Mouse (Mus musculus): Measurements from ENCODE around the gene Vars2.
A peak's percentile ranks its signal among the peaks of the same experiment; 100 is the strongest.

Vars2 gene

DNA sequence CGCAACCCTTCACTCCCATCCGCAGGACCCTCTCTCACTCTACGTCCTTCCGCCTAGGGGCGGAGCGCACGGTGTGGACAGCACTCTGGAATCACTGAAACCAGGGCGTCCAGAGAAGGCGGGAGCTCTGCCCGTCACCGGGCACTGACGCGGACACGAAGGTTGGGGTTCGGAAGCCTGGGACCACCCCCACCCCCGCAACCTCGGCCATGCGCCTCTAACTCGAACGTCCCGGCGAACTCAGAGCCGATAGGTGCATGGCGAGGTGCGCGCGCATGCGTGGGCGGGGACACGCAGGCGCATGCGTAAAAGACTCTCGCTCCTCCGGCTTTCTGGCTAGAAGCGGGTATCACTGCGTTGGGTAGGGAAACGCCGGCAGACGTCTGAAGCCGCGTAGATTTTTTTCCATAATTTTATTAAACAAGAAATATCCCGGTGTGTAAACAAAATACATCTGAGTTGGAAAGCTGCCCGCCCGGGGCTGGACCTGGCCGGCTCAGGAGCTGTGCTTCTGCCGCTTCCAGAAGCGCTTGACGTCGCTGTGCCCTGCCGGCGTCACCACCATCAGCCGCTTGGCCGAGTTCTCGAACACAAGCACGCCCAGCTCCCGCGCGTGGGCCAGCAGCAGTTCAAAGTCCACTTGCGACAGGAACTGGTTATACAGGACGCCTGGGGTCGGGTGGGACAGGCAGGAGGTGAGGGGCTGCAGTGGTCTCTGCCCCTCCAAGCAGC is at the start of gene Vars2:
Gene Vars2, minus strand, starts transcription at position 259 of the 732 bp plus-strand sequence.
- peak; percentile 96 for DNase-seq (ENCODE audit: low spot score)

- no peak for DNase-seq (ENCODE audit: low spot score)
Observed at GRCm38 (mm10) chr17:35717080-35717479, 49.7 kb upstream of the Vars2 start.

GRCm38 (mm10) chr17:35716114-35716513 is 48.7 kb upstream of the Vars2 start:
- no peak for DNase-seq (ENCODE audit: low spot score)

DNA sequence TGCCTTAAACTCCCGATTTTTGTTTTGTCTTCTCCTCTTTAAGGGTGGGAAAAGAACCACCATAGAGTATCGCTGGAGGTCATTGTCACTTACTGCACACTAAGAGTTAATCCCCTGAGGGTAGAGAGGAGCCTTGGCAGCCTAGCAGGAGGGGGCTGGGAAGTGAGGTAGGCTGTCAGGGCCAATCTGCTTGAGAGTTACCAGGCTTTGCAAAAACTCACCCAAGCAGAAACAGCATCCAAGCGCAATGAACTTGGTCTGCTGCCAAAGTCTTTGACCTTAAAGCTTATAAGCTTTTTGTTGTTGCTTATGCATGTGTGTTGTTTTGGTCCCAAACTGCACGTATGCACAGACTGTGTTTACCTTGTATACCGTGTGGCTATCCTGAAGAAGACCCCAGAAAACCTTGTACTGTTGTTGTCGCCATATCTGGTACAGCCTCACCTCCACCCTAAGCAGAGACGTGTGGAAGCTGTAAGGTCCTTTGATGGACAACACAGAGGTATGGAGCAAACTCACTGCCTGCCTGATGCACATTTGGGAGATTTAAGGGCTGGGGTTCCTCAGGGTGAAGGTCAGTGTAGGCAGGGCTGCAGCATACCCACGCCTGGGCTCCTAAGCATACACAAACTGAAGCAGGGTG is 43.4 kb upstream of the Vars2 start:
- no peak for DNase-seq (ENCODE audit: low spot score)

DNA sequence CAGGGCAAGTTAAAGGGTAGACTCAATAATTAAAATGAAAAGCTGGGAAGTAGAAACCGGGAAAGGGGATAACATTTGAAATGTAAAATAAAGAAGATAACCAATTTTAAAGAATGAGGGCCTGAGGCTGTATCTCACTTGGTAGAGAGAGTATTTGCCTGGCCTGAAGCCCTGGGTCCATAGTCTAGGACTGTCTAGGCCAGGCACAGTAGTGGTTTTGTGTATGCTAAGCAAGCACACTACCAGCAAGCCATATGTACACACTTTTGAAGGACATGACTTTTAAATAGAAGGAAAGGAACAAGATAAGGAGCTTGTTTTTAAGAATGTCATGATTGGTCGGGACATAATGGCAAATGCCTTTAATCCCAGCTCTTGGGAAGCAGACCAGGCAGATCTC is 41.2 kb upstream of the Vars2 start:
- DNase-seq (ENCODE audit: low spot score), result no peak

DNA sequence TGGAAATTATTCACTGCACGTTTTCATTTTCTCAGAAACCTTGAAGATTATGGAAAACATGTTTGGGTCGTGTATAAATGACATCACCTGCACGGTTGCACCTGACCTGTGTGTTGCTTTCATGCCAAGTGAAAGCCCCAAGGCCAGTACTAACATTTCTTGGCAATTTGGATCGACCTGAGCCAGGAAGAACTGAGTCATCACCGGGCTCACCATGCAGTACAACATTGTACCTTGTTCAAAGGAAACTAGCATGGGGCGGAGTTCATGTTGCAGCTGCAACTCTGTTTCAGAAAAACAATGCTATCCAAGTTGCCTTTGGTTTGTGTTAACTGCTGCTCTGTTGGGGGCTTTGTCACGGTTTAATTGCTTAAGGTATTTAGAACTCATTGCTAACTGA is 40.5 kb upstream of the Vars2 start:
- DNase-seq (ENCODE audit: low spot score), result peak; percentile 48

DNA sequence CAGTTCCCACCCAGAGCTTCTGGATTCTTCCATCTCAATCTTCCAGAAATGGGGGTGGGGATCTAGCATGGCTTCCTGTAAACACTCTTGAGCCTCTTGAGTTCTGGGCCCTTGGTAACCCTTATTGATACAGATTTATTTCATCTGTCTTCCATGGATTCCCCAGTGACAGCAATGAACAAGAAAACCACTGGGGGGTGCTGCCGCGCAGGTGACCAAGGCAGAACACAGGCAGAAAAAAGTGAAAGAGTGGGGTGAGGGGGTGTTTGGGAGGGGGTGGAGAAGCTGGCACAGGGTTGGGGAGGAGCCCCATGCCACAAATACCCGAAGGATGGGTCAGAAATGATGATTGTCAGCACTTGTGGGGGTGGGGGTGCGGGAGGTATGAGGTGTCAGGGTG is 38.4 kb upstream of the Vars2 start:
- peak; percentile 52 for DNase-seq (ENCODE audit: low spot score)

DNA sequence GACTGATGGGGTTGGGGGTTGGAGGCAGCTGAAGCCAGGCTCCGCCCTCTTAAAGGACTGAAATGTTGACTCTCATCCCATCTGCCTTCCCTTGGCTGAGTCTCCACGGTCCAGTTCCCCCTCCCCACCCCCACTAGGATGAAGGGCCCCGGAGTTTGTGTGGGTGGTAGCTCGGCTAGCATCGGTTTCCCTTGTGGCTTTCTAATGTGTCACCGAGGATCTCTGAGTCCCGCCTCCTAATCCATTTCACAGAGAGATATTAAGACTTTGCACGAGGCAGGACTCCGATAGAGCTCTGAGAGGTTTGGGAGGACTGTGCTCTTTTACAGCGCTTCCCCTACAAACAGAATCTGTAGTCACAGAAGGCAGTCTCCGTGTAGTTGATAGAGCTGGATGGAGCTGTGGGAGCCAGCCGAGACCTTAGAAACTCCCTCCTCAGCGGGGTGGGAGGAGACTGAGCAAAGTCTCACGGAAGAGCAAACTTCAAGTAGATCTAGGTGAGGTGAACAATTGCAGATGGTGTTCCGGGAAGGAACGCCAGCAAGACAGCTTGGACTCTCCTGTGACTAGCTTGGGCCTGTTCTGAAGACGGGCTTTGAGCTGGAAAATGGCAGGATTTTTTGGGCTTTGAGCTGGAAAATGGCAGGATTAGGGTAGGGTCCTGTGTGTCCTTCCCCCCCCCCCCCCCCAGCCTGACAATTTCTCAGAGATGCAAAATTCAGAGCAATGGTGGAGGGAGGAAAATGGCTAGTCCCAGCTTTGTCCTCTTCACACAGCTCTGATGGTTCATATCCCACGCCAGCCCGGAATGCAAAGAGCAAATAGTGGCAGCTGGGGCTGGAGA is 37.5 kb upstream of the Vars2 start, which contains the start of gene Ddr1:
Gene Ddr1, minus strand, starts transcription at position 1 of the 844 bp plus-strand sequence.
- peak; percentile 65 for DNase-seq (ENCODE audit: low spot score)

GRCm38 (mm10) chr17:35703751-35704271 is 36.4 kb upstream of the Vars2 start:
- DNase-seq (ENCODE audit: low spot score), result no peak

GRCm38 (mm10) chr17:35703065-35703464 is 35.7 kb upstream of the Vars2 start:
- no peak for DNase-seq (ENCODE audit: low spot score)

DNA sequence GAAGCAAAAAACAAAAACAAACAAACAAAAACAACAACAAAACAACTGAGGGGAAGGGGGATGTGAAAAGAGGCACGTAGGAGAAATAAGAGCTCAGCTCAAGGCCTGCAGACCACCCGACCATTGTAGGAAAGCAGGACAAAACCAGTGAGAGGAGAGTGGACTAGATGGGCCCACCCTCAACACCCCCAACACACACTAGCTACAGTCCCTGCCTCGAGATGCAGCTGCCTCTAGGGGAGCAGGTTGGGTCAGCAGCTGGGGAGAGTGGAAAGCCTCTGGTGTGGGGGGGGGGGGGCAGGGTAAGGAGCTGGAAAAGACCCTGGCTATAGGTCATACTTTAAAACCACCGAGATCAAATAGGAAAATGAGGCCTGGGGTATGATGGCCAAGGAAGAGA is 35.2 kb upstream of the Vars2 start:
- DNase-seq (ENCODE audit: low spot score), result no peak

DNA sequence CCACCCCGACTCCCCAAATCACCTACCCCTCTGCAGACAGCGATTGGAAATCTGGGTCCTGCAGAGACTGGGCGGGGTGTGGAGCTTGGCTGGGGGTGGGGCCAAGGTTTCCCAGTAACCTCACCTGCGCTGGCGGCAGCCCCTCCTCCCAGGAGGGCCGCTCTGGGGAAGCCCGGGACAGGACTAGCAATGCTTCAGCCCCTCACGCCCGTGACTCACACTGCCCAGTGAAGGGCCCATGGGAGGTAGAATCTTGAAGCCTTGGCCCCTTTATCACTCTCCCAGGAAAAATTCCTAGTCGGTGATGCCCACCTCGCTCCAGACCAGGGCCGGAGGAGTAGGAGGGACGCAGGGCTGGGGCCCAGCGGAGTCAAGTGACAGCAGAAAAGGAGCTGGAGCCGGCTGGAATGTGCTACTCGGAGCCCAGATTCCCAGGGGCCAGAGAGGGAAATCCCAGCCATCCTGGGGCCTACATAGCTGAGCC is 34.6 kb upstream of the Vars2 start:
- DNase-seq (ENCODE audit: low spot score), result no peak

DNA sequence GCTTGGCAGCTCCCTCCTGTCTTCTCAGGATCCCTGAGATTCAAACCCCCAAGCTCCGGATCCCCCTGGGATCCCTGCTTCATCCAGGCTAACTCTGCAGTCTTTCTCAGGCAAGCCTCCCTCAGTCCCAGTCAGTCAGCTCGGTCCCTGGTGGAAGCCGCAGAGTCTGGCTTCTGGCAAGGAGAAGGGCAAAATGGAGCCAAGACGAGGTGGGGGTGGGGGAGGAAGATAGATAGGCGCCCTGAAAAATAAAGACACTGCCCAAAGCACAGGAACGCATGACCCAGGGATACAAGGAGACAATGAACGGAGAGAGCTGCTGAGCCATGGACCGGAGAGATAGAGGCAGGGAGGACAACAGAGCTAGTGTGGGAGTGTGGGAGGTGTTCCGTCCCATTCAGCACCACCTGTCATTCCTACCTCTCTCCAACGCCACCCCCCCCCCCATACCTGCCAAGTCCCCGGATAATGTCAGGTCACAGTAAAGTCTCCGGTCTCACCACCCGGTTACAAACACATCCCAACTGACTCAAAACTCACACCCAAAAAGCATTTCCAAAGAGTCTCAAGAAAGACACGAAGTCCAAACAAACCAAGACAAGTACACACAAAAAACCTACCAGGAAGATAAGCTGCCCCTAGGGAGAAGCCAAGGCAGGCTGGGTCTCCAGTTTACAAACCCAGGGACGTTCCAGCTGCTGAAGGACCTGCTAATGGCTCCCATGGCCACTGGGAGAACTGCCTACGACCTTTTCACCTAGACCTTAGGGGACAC is 34.0 kb upstream of the Vars2 start:
- DNase-seq (ENCODE audit: low spot score), result no peak

DNA sequence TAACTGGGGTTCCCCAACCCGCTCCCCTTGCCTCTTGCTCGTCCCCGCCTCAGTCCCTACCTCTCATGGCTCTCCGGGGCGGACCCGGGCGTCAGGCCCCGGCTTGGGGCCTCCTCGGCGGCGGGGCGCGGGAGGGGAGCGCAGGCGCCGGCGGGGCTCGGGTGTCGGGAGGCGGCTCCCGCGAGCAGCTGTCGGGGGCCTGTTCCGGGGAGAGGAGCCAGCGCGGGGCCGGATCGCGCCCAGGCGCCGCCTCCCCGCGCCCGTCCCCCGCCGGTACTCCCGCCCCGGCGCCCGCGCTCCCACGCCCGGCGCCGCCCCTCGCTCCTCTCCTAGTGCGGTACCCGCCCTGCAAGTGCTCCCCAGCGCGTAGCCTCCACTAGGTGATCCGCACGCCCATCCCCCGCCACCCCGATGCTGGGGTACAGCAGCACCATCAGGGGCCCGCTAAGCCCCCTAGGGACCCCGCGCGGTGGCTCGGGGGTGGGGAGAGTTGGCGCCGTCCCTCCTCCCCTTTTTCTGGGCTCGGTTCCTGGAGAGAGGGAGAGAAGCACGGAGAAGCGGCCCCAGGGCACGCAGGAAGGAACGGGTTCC is 33.1 kb upstream of the Vars2 start:
- peak; percentile 58 for DNase-seq (ENCODE audit: low spot score)

- peak; percentile 18 for DNase-seq (ENCODE audit: low spot score)
Observed at GRCm38 (mm10) chr17:35699919-35700318, 32.5 kb upstream of the Vars2 start.

GRCm38 (mm10) chr17:35698501-35698883 is 31.1 kb upstream of the Vars2 start:
- DNase-seq (ENCODE audit: low spot score), result no peak

- DNase-seq (ENCODE audit: low spot score), result no peak
Observed at GRCm38 (mm10) chr17:35697759-35698500, 30.5 kb upstream of the Vars2 start.

DNA sequence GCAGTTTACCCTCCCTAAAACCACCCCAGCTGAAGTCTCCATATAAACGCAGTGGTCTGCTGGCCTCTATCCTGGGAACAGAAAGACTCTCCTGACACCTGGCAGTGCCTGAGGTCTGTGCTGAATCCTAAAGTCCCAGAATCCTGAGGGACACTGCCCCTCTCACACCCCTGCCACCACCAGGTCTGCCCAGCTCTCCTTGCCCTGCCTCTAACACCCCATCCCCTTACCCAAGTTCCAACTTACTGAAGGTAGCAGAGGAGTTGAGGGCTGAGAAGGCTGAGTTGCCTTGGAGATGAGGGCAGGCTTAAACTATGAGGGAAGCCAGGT is 30.0 kb upstream of the Vars2 start:
- DNase-seq (ENCODE audit: low spot score), result no peak

- no peak for DNase-seq (ENCODE audit: low spot score)
Observed at GRCm38 (mm10) chr17:35696691-35697090, 29.3 kb upstream of the Vars2 start.

- DNase-seq (ENCODE audit: low spot score), result peak; percentile 67
Observed at GRCm38 (mm10) chr17:35695289-35695688, 27.9 kb upstream of the Vars2 start.

GRCm38 (mm10) chr17:35693906-35694305 is 26.5 kb upstream of the Vars2 start:
- DNase-seq (ENCODE audit: low spot score), result no peak
